11 mouse cellular contexts compared by ENCODE assay signal in the genomic region with DNA sequence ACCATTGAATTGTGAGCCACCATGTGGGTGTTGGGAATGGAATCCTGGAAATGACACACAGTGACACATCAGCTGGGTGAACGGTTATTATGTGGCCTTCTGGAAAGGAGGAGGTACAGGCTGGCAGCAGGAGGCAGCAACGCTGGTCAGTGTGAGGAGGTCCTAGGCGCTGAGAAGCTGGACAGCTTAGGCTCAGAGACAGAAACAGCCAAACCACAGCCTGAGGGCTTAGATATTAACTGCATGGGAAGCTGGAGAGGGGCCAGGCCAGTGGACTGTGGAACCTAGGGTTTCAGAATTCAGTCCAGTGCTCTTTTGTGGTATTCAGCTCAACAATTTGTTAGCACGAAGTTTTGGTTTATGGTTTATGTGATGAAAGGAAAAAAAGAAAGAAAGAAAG. TPM values are rescaled to one million over a fixed set of nuclear protein-coding genes. Genes with fewer than 3 reads are reported as not detected.
DNase-seq lines count a peak whose midpoint lies in the region; ATAC-seq lines count a peak whose summit lies in the region.
"Had no signal": no experiment of that assay in that cellular context is flagged by ENCODE, and none has a peak within 500 bp of the region (broad histone marks: within the 10 kb centered on the region; RNA-seq: fewer than 3 reads in every experiment).

No protein-coding gene starts in this region.

- no peak overlapping the region for H3K9ac ChIP-seq in midbrain, embryonic 14.5 days (replicated peaks; ENCODE audit: low read length)
- H3K9ac ChIP-seq in kidney, embryonic 16.5 days (replicated peaks; ENCODE audit: low read length): no peak overlapping the region
- H3K9ac ChIP-seq: limb, embryonic 12.5 days had no signal

- ATAC-seq in midbrain, embryonic 14.5 days (ENCODE audit: low FRiP score, low TSS enrichment): no peak
- ATAC-seq in kidney, embryonic 16.5 days (ENCODE audit: low FRiP score, low TSS enrichment): peak; percentile 73

- no peaks in the 10 kb centered on the region for H3K9me3 ChIP-seq in midbrain, embryonic 14.5 days (ENCODE audit: control insufficient read depth, low read length)
- no peaks in the 10 kb centered on the region for H3K9me3 ChIP-seq in midbrain, embryonic 10.5 days (replicated peaks)
- no peaks in the 10 kb centered on the region for H3K9me3 ChIP-seq in kidney, embryonic 16.5 days (ENCODE audit: low read length)
- H3K9me3 ChIP-seq: limb, embryonic 12.5 days had no signal

- peak; percentile 67 to 77 for DNase-seq in adrenal gland, adult (ENCODE audit: inconsistent age in 2 of 2, low spot score in 1 of 2)
- no peak for DNase-seq in adrenal gland, postnatal 10 days
- DNase-seq in midbrain, embryonic 14.5 days: peak; percentile 29
- DNase-seq in midbrain, embryonic 10.5 days (ENCODE audit: low spot score): no peak
- DNase-seq in testis, postnatal 14 days (ENCODE audit: low spot score): peak; percentile 62
- DNase-seq in B cell, adult 2 months: no peak
- DNase-seq in right cerebral cortex, postnatal 4 days: no peak

- H3K36me3 ChIP-seq in midbrain, embryonic 14.5 days (ENCODE audit: control insufficient read depth, insufficient read depth, low read length): no peaks in the 10 kb centered on the region
- peaks cover 11% of the 10 kb centered on the region for H3K36me3 ChIP-seq in midbrain, embryonic 10.5 days
- H3K36me3 ChIP-seq in kidney, embryonic 16.5 days (ENCODE audit: insufficient read depth, low read length): no peaks in the 10 kb centered on the region
- H3K36me3 ChIP-seq: limb, embryonic 12.5 days had no signal

- 51% methylated on average over 4 of the region's 4 CpGs for WGBS in midbrain, embryonic 14.5 days
- 75% methylated on average over 4 of the region's 4 CpGs for WGBS in midbrain, embryonic 10.5 days
- WGBS in kidney, embryonic 16.5 days: 23% methylated on average over 4 of the region's 4 CpGs

- H3K27me3 ChIP-seq in midbrain, embryonic 14.5 days (ENCODE audit: control insufficient read depth, insufficient read depth, low read length): no peaks in the 10 kb centered on the region
- H3K27me3 ChIP-seq in midbrain, embryonic 10.5 days (ENCODE audit: low read depth, poor library complexity, severe bottlenecking): no peaks in the 10 kb centered on the region
- no peaks in the 10 kb centered on the region for H3K27me3 ChIP-seq in kidney, embryonic 16.5 days (ENCODE audit: insufficient read depth, low read length)
- H3K27me3 ChIP-seq: limb, embryonic 12.5 days had no signal

- H3K4me3 ChIP-seq in midbrain, embryonic 14.5 days (replicated peaks; ENCODE audit: low read depth, low read length): no peak overlapping the region
- no peak overlapping the region for H3K4me3 ChIP-seq in midbrain, embryonic 10.5 days
- no peak overlapping the region for H3K4me3 ChIP-seq in kidney, embryonic 16.5 days (ENCODE audit: low read length)
- H3K4me3 ChIP-seq: limb, embryonic 12.5 days had no signal

- H3K4me1 ChIP-seq in midbrain, embryonic 14.5 days (ENCODE audit: control insufficient read depth, insufficient read depth, low read length): peaks cover 10% of the 10 kb centered on the region
- peaks cover 30% of the 10 kb centered on the region for H3K4me1 ChIP-seq in midbrain, embryonic 10.5 days
- peaks cover 50% of the 10 kb centered on the region for H3K4me1 ChIP-seq in kidney, embryonic 16.5 days (ENCODE audit: insufficient read depth, low read length)

- no peak overlapping the region for H3K4me2 ChIP-seq in midbrain, embryonic 14.5 days (ENCODE audit: low read length)
- H3K4me2 ChIP-seq in kidney, embryonic 16.5 days (replicated peaks; ENCODE audit: low read depth, low read length): no peak overlapping the region
- H3K4me2 ChIP-seq: limb, embryonic 12.5 days had no signal

- 0 out of 2 replicates have a peak overlapping the region, but pooled peaks have one; percentile 55 for H3K27ac ChIP-seq in midbrain, embryonic 14.5 days (replicated peaks; ENCODE audit: low read depth, low read length)
- H3K27ac ChIP-seq in midbrain, embryonic 10.5 days (replicated peaks): no peak overlapping the region
- peak overlapping the region; percentile 92 for H3K27ac ChIP-seq in kidney, embryonic 16.5 days (ENCODE audit: low read length)
- H3K27ac ChIP-seq: limb, embryonic 12.5 days had no signal

RNA-seq across cellular contexts. Expression of a gene that starts 1.7 kb away (rescaled TPM):
- total RNA-seq in adrenal gland, postnatal 10 days (2021): 10 to 100 TPM; 15.5 to 19.1 TPM
- 67.7 and 74.2 TPM in 2 replicates for polyA plus RNA-seq in midbrain, embryonic 14.5 days (2014; fragmentation: Nextera tagmentation; extraction: Ambion mirVana)
- 76.2 and 80.8 TPM in 2 replicates for polyA plus RNA-seq in midbrain, embryonic 10.5 days (2016; fragmentation: Nextera tagmentation; extraction: Ambion mirVana)
- 95.5 and 98.5 TPM in 2 replicates for polyA plus RNA-seq in kidney, embryonic 16.5 days (2015; fragmentation: Nextera tagmentation; extraction: Ambion mirVana)

RNA-seq across cellular contexts. Expression of a gene that starts 8.8 kb away (rescaled TPM):
- 10 to 100 TPM; 16.9 to 27.9 TPM for total RNA-seq in adrenal gland, postnatal 10 days (2021)
- 167 and 188 TPM in 2 replicates for polyA plus RNA-seq in midbrain, embryonic 14.5 days (2014; fragmentation: Nextera tagmentation; extraction: Ambion mirVana)
- polyA plus RNA-seq in midbrain, embryonic 10.5 days (2016; fragmentation: Nextera tagmentation; extraction: Ambion mirVana): 13.8 and 20.6 TPM in 2 replicates
- polyA plus RNA-seq in kidney, embryonic 16.5 days (2015; fragmentation: Nextera tagmentation; extraction: Ambion mirVana): 35.2 and 38.1 TPM in 2 replicates

RNA-seq across cellular contexts. Expression of a gene that starts 33.0 kb away (rescaled TPM):
- total RNA-seq in adrenal gland, postnatal 10 days (2021): 10 to 100 TPM; 81.4 to 94.8 TPM
- polyA plus RNA-seq in midbrain, embryonic 14.5 days (2014; fragmentation: Nextera tagmentation; extraction: Ambion mirVana): 67.1 and 94.5 TPM in 2 replicates
- polyA plus RNA-seq in midbrain, embryonic 10.5 days (2016; fragmentation: Nextera tagmentation; extraction: Ambion mirVana): 31.9 and 34.9 TPM in 2 replicates
- 33.6 and 37.3 TPM in 2 replicates for polyA plus RNA-seq in kidney, embryonic 16.5 days (2015; fragmentation: Nextera tagmentation; extraction: Ambion mirVana)

RNA-seq across cellular contexts. Expression of a gene that starts 52.6 kb away (rescaled TPM):
- total RNA-seq in adrenal gland, postnatal 10 days (2021): not detected
- polyA plus RNA-seq in midbrain, embryonic 14.5 days (2014; fragmentation: Nextera tagmentation; extraction: Ambion mirVana): not detected in 2 replicates
- polyA plus RNA-seq in midbrain, embryonic 10.5 days (2016; fragmentation: Nextera tagmentation; extraction: Ambion mirVana): not detected in 2 replicates
- not detected in 2 replicates for polyA plus RNA-seq in kidney, embryonic 16.5 days (2015; fragmentation: Nextera tagmentation; extraction: Ambion mirVana)
- total RNA-seq: gastrocnemius, postnatal 4 days had no signal
- polyA plus RNA-seq: C2C12; limb, embryonic 12.5 days had no signal

RNA-seq across cellular contexts. Expression of a gene that starts 55.6 kb away (rescaled TPM):
- 1,000 to 10,000 TPM; 2,299 to 2,557 TPM for total RNA-seq in adrenal gland, postnatal 10 days (2021)
- polyA plus RNA-seq in midbrain, embryonic 14.5 days (2014; fragmentation: Nextera tagmentation; extraction: Ambion mirVana): 211 and 221 TPM in 2 replicates
- polyA plus RNA-seq in midbrain, embryonic 10.5 days (2016; fragmentation: Nextera tagmentation; extraction: Ambion mirVana): 152 and 163 TPM in 2 replicates
- 281 and 293 TPM in 2 replicates for polyA plus RNA-seq in kidney, embryonic 16.5 days (2015; fragmentation: Nextera tagmentation; extraction: Ambion mirVana)

Comparison
In these comparisons a context has a peak if more than half of its experiments do, and no peak if none do; other contexts are left out.
1. DNase-seq: peak in adrenal gland, adult (2 of 2), midbrain, embryonic 14.5 days (single experiment) and testis, postnatal 14 days (single experiment); none in adrenal gland, postnatal 10 days (single experiment), midbrain, embryonic 10.5 days (single experiment), B cell, adult 2 months (0 of 2) and right cerebral cortex, postnatal 4 days (single experiment).